Mouse (Mus musculus): ENCODE results near the gene Anxa11. TPM values are rescaled to one million over a fixed set of nuclear protein-coding genes. Genes with fewer than 3 reads are reported as not detected.

The Anxa11 gene
- total and polyA plus RNA-seq, 3 experiments, result 7.6 to 40.5 TPM; not detected in 1

DNA sequence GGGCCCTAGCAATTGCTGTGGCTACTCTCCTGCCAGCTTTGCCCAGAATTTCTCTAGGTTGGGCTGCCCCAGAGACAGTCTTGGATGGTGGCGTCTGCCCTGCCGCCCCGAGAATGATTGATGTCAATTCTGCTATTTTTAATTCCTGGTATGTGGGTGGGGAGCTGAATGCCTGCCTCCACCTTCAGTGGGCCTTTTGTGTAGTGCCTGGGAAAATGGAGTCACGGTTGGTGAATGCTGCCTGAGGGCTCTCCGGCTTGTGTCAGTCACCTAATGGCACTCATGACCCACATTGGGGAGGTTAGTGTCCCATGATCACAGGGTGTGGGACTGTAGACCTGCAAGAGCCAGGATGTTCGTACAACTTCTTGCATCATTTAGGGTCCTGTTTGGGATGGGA is 11.3 kb downstream of the Anxa11 start:
- H3K27me3 ChIP-seq (ENCODE audit: control insufficient read depth in 1 of 2, insufficient read depth in 2 of 2, low read length in 2 of 2), result no peaks in the 10 kb centered on the region
- H3K9me3 ChIP-seq (replicated peaks; ENCODE audit: insufficient read depth, low read length), result no peaks in the 10 kb centered on the region
- TF ChIP-seq MAFK (IDR thresholded peaks at IDR 0.05; ENCODE audit: borderline replicate concordance, low read depth, low read length) (no peak), JUND (IDR thresholded peaks at IDR 0.05; ENCODE audit: low read depth, low read length) (no peak), GATA1 (IDR thresholded peaks at IDR 0.05; ENCODE audit: low read depth, low read length) (no peak), USF2 (IDR thresholded peaks at IDR 0.05; ENCODE audit: borderline replicate concordance in 1 of 2, insufficient read depth in 1 of 2, low read depth in 1 of 2, low read length in 2 of 2) (no peak), ZNF384 (IDR thresholded peaks at IDR 0.05; ENCODE audit: low read depth, low read length) (no peak), TCF12 (IDR thresholded peaks at IDR 0.05; ENCODE audit: low read depth, low read length) (no peak), POLR2AphosphoS2 (IDR thresholded peaks at IDR 0.05; ENCODE audit: low read length) (no peak), MYB (IDR thresholded peaks at IDR 0.05; ENCODE audit: low read depth, low read length) (no peak), BHLHE40 (IDR thresholded peaks at IDR 0.05; ENCODE audit: borderline replicate concordance, low read depth, low read length) (no peak), MXI1 (IDR thresholded peaks at IDR 0.05; ENCODE audit: low read depth, low read length) (no peak), CHD1 (IDR thresholded peaks at IDR 0.05; ENCODE audit: low read depth, low read length) (no peak), ZKSCAN1 (IDR thresholded peaks at IDR 0.05; ENCODE audit: low read depth, low read length) (no peak), RCOR1 (IDR thresholded peaks at IDR 0.05; ENCODE audit: low read depth, low read length) (no peak), TAL1 (IDR thresholded peaks at IDR 0.05; ENCODE audit: low read length) (no peak), KAT2A (conservative IDR thresholded peaks at IDR 0.05; ENCODE audit: low read depth, low read length) (no peak)
- no peak overlapping the region for H3K9ac ChIP-seq (ENCODE audit: control insufficient read depth, low read depth, low read length, poor library complexity, severe bottlenecking)
- H3K36me3 ChIP-seq (ENCODE audit: control insufficient read depth in 1 of 2, insufficient read depth in 2 of 2, low read length in 2 of 2), result peaks cover 0 to 25% of the 10 kb centered on the region in 2 experiments; a peak in 2 of 4 replicates
- no peak overlapping the region for H3K27ac ChIP-seq (ENCODE audit: control insufficient read depth, low read depth, low read length)
- peaks cover 22 to 32% of the 10 kb centered on the region in 2 experiments for H3K4me1 ChIP-seq (ENCODE audit: control insufficient read depth in 1 of 2, insufficient read depth in 2 of 2, low read length in 2 of 2)
- DNase-seq (ENCODE audit: low read depth, low spot score), result no peak
- no peak overlapping the region for H3K4me3 ChIP-seq (ENCODE audit: control insufficient read depth in 1 of 2, insufficient read depth in 1 of 2, low read depth in 2 of 2, low read length in 2 of 2)
- H3K79me2 ChIP-seq (ENCODE audit: control insufficient read depth, insufficient read depth, low read length, poor library complexity), result no peaks in the 10 kb centered on the region

DNA sequence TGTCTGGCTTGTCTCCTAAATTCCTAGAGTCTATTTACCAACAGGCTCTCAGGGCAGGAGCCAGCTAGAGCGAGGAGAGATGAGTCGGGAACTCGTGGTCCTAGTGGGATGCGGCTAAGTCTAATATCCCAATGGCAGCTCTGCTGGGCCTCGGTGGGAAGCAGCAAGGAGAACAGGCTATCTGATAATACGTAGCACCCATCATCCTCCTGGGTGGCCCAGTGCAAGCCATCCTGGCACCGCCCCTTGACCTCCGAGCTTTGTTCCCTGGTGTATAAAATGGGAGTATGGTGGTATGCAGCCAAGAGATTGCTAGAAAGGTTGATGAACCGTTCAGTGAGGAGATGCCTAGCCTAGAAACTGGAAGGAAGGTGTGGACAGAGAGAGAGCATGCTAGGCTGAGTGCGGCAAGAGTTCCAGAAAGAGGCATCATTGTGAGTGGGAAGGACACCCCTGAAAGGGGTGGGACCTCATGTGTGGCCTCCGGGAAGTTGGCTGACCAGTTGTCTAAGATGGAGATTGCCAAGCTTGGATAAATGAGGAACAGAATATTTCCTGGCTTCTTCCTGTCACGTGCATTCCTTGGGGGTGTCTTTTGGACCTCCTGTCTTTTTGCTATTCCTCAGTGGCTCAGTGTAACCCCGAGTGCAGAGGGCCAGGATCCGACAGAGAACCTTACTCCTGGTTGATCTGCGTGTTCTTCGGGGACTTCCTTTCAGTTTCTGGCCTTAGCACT is 11.9 kb downstream of the Anxa11 start:
- Histone ChIP-seq H3K9me3 (replicated peaks; ENCODE audit: insufficient read depth, low read length) (no peaks in the 10 kb centered on the region), H3K4me3 (ENCODE audit: control insufficient read depth in 1 of 2, insufficient read depth in 1 of 2, low read depth in 2 of 2, low read length in 2 of 2) (no peak overlapping the region), H3K4me1 (ENCODE audit: control insufficient read depth in 1 of 2, insufficient read depth in 2 of 2, low read length in 2 of 2) (peaks cover 22 to 38% of the 10 kb centered on the region in 2 experiments), H3K9ac (ENCODE audit: control insufficient read depth, low read depth, low read length, poor library complexity, severe bottlenecking) (no peak overlapping the region), H3K36me3 (ENCODE audit: control insufficient read depth in 1 of 2, insufficient read depth in 2 of 2, low read length in 2 of 2) (peaks cover 0 to 27% of the 10 kb centered on the region in 2 experiments; a peak in 2 of 4 replicates), H3K27ac (ENCODE audit: control insufficient read depth, low read depth, low read length) (no peak overlapping the region), H3K79me2 (ENCODE audit: control insufficient read depth, insufficient read depth, low read length, poor library complexity) (no peaks in the 10 kb centered on the region), H3K27me3 (ENCODE audit: control insufficient read depth in 1 of 2, insufficient read depth in 2 of 2, low read length in 2 of 2) (no peaks in the 10 kb centered on the region)
- no peak for DNase-seq (ENCODE audit: low read depth, low spot score)
- TF ChIP-seq ETS1 (IDR thresholded peaks at IDR 0.05; ENCODE audit: low read depth, low read length) (no peak), CHD2 (IDR thresholded peaks at IDR 0.05; ENCODE audit: low read length) (no peak), TCF12 (IDR thresholded peaks at IDR 0.05; ENCODE audit: low read depth, low read length) (no peak), SMC3 (IDR thresholded peaks at IDR 0.05; ENCODE audit: low read depth, low read length) (no peak), USF1 (IDR thresholded peaks at IDR 0.05; ENCODE audit: low read depth, low read length) (no peak), CHD1 (IDR thresholded peaks at IDR 0.05; ENCODE audit: low read depth, low read length) (no peak), E2F4 (IDR thresholded peaks at IDR 0.05; ENCODE audit: borderline replicate concordance, low read depth, low read length) (no peak), ELF1 (IDR thresholded peaks at IDR 0.05; ENCODE audit: low read depth, low read length) (no peak)

Data from MEL (cell line).